Mouse (Mus musculus): Measurements from ENCODE around the gene Krt13. TPM values are rescaled to one million over a fixed set of nuclear protein-coding genes. Genes with fewer than 3 reads are reported as not detected.

Gene Krt13
- total RNA-seq, 2 experiments from 2014 or later, result not detected

GRCm38 (mm10) chr11:100100391-100100790, 21.0 kb downstream of the Krt13 start:
- Histone ChIP-seq H3K4me3 (no peak overlapping the region), H3K27ac (no peak overlapping the region)
- no peak for TF ChIP-seq CTCF (IDR thresholded peaks at IDR 0.05)
- DNase-seq, result no peak
- intact Hi-C loops (cut with DNase I), result no loop called here

- Histone ChIP-seq H3K4me3 (no peak overlapping the region), H3K27ac (no peak overlapping the region)
- no peak for TF ChIP-seq CTCF (IDR thresholded peaks at IDR 0.05)
- intact Hi-C loops (cut with DNase I), result no loop called here
- DNase-seq, result no peak
These were observed 23.5 kb downstream of the Krt13 start for GRCm38 (mm10) chr11:100097819-100098218.

GRCm38 (mm10) chr11:100096141-100096540, 25.2 kb downstream of the Krt13 start, which contains the start of gene Krt35:
Gene Krt35, minus strand, starts transcription at chr11:100096241.
- H3K4me3 ChIP-seq, result no peak within 1 kb of the TSS
- intact Hi-C loops (cut with DNase I), result no loop called here
- no peak for DNase-seq
- no peak within 1 kb of the TSS for H3K27ac ChIP-seq
- TF ChIP-seq CTCF (IDR thresholded peaks at IDR 0.05), result no peak

- no peak for TF ChIP-seq CTCF (IDR thresholded peaks at IDR 0.05)
- no peak for DNase-seq
- intact Hi-C loops (cut with DNase I), result no loop called here
- Histone ChIP-seq H3K4me3 (no peak overlapping the region), H3K27ac (no peak overlapping the region)
These were observed 32.9 kb downstream of the Krt13 start for GRCm38 (mm10) chr11:100088378-100089025.

GRCm38 (mm10) chr11:100087861-100088260, 33.5 kb downstream of the Krt13 start, which contains the start of gene Krt32:
Gene Krt32, minus strand, starts transcription at chr11:100088226.
- intact Hi-C loops (cut with DNase I), result no loop called here

GRCm38 (mm10) chr11:100073873-100074272, 47.5 kb downstream of the Krt13 start:
- Histone ChIP-seq H3K27ac (no peak overlapping the region), H3K4me3 (no peak overlapping the region)
- intact Hi-C loops (cut with DNase I), result no loop called here
- TF ChIP-seq CTCF (IDR thresholded peaks at IDR 0.05), result no peak
- DNase-seq, result no peak

More at GRCm38 (mm10) chr11:100087861-100088260, 33.5 kb downstream of the Krt13 start, which contains the start of gene Krt32:
- Histone ChIP-seq H3K4me3 (no peak within 1 kb of the TSS), H3K27ac (no peak within 1 kb of the TSS)
- no peak for DNase-seq
- no peak for TF ChIP-seq CTCF (IDR thresholded peaks at IDR 0.05)

Other genes with a start within 250 kb of the Krt13 start
- not detected for gene Krtap9-1, start 248.2 kb downstream of the Krt13 start, total RNA-seq (2021)
- not detected for gene Gm11567, start 242.4 kb downstream of the Krt13 start, total RNA-seq (2021)
- not detected for gene Krtap31-1, start 213.6 kb downstream of the Krt13 start, total RNA-seq (2021)
- not detected for gene Gm11565, start 206.8 kb downstream of the Krt13 start, total RNA-seq (2021)
- gene Krtap31-2, start 185.3 kb downstream of the Krt13 start, total RNA-seq (2021), result not detected
- not detected for gene Krtap9-5, start 173.1 kb downstream of the Krt13 start, total RNA-seq (2021)
- not detected for gene Krtap29-1, start 142.5 kb downstream of the Krt13 start, total RNA-seq (2021)
- not detected for gene Krtap16-1, start 135.0 kb downstream of the Krt13 start, total RNA-seq (2021)
- gene Krtap17-1, start 127.6 kb downstream of the Krt13 start, total RNA-seq (2021), result not detected
- gene Krt33a, start 105.4 kb downstream of the Krt13 start, total RNA-seq (2021), result not detected
- gene Krt33b, start 91.7 kb downstream of the Krt13 start, total RNA-seq (2021), result not detected
- gene Krt34, start 80.0 kb downstream of the Krt13 start, total RNA-seq (2021), result not detected
- gene Krt31, start 71.0 kb downstream of the Krt13 start, total RNA-seq (2021), result not detected
- not detected for gene Krt32, start 33.3 kb downstream of the Krt13 start, total RNA-seq (2021)
- not detected for gene Krt35, start 25.3 kb downstream of the Krt13 start, total RNA-seq (2021)
- not detected for gene Krt36, start 15.9 kb downstream of the Krt13 start, total RNA-seq (2021)
- not detected for gene Krt15, start 14.4 kb upstream of the Krt13 start, total RNA-seq (2021)
- gene Krt19, start 27.1 kb upstream of the Krt13 start, total RNA-seq (2021), result under 1 TPM in 1 of 2 experiments, not detected in 1; 0.20 TPM
- gene Krt9, start 71.7 kb upstream of the Krt13 start, total RNA-seq (2021), result not detected
- gene Krt14, start 86.0 kb upstream of the Krt13 start, total RNA-seq (2021), result not detected
- not detected for gene Krt16, start 127.3 kb upstream of the Krt13 start, total RNA-seq (2021)
- not detected for gene Krt17, start 139.5 kb upstream of the Krt13 start, total RNA-seq (2021)
- gene Krt42, start 148.3 kb upstream of the Krt13 start, total RNA-seq (2021), result not detected
- 1,000 to 10,000 TPM; 1,442 to 1,567 TPM for gene Eif1, start 198.3 kb upstream of the Krt13 start, total RNA-seq (2021)
- gene Gast, start 212.8 kb upstream of the Krt13 start, total RNA-seq (2021), result not detected
- under 1 TPM in 1 of 2 experiments, not detected in 1; 0.14 TPM for gene Hap1, start 234.6 kb upstream of the Krt13 start, total RNA-seq (2021)